Mouse (Mus musculus): ENCODE measurements at regions not wholly inside any gene's neighbourhood (a gene's known extent, or its start where the extent isn't known, plus 50 kb on each side); places are given as distances from the start of the nearest gene placed in this dataset.

GRCm38 (mm10) chr3:34219741-34220310 lies 138.7 kb upstream of the Dnajc19 start:
- no peak overlapping the region for H3K9ac ChIP-seq (ENCODE audit: low read depth, low read length)
- no peak for ATAC-seq (ENCODE audit: low read depth)
- no peak overlapping the region for H3K4me2 ChIP-seq (ENCODE audit: low read depth, low read length)
- H3K4me3 ChIP-seq (ENCODE audit: low read depth, low read length), result no peak overlapping the region
- H3K27ac ChIP-seq (ENCODE audit: low read length), result no peak overlapping the region
- no peaks in the 10 kb centered on the region for H3K4me1 ChIP-seq (ENCODE audit: control insufficient read depth, low read depth, low read length)
- H3K27me3 ChIP-seq (ENCODE audit: control insufficient read depth, insufficient read depth, low read depth, low read length), result no peaks in the 10 kb centered on the region
- H3K36me3 ChIP-seq (ENCODE audit: control insufficient read depth, insufficient read depth), result no peaks in the 10 kb centered on the region
- H3K9me3 ChIP-seq (replicated peaks; ENCODE audit: control insufficient read depth, low read length), result no peaks in the 10 kb centered on the region
- 65% methylated on average over 10 of the region's 10 CpGs for WGBS (ENCODE audit: insufficient replicate concordance)

GRCm38 (mm10) chr3:34219096-34219495 lies 138.0 kb upstream of the Dnajc19 start:
- Histone ChIP-seq H3K27ac (ENCODE audit: low read length) (no peak overlapping the region), H3K9ac (ENCODE audit: low read depth, low read length) (no peak overlapping the region), H3K9me3 (replicated peaks; ENCODE audit: control insufficient read depth, low read length) (no peaks in the 10 kb centered on the region), H3K4me2 (ENCODE audit: low read depth, low read length) (no peak overlapping the region), H3K27me3 (ENCODE audit: control insufficient read depth, insufficient read depth, low read depth, low read length) (no peaks in the 10 kb centered on the region), H3K4me1 (ENCODE audit: control insufficient read depth, low read depth, low read length) (no peaks in the 10 kb centered on the region), H3K4me3 (ENCODE audit: low read depth, low read length) (no peak overlapping the region), H3K36me3 (ENCODE audit: control insufficient read depth, insufficient read depth) (no peaks in the 10 kb centered on the region)
- no peak for ATAC-seq (ENCODE audit: low read depth)
- 48% methylated on average over 2 of the region's 2 CpGs for WGBS (ENCODE audit: insufficient replicate concordance)

GRCm38 (mm10) chr3:34217911-34218310 lies 136.8 kb upstream of the Dnajc19 start:
- ATAC-seq (ENCODE audit: low read depth), result no peak
- WGBS (ENCODE audit: insufficient replicate concordance), result 51% methylated on average over 4 of the region's 4 CpGs

GRCm38 (mm10) chr3:34214233-34214632 lies 133.1 kb upstream of the Dnajc19 start:
- WGBS (ENCODE audit: insufficient replicate concordance), result 61% methylated on average over 6 of the region's 6 CpGs
- H3K4me2 ChIP-seq (ENCODE audit: low read depth, low read length), result no peak overlapping the region
- no peak overlapping the region for H3K27ac ChIP-seq (ENCODE audit: low read length)
- H3K4me1 ChIP-seq (ENCODE audit: control insufficient read depth, low read depth, low read length), result no peaks in the 10 kb centered on the region
- no peak overlapping the region for H3K4me3 ChIP-seq (ENCODE audit: low read depth, low read length)
- H3K9me3 ChIP-seq (replicated peaks; ENCODE audit: control insufficient read depth, low read length), result no peaks in the 10 kb centered on the region
- H3K27me3 ChIP-seq (ENCODE audit: control insufficient read depth, insufficient read depth, low read depth, low read length), result no peaks in the 10 kb centered on the region
- H3K9ac ChIP-seq (ENCODE audit: low read depth, low read length), result no peak overlapping the region
- H3K36me3 ChIP-seq (ENCODE audit: control insufficient read depth, insufficient read depth), result no peaks in the 10 kb centered on the region
- ATAC-seq (ENCODE audit: low read depth), result no peak

More at GRCm38 (mm10) chr3:34217911-34218310, 136.8 kb upstream of the Dnajc19 start:
- H3K4me3 ChIP-seq (ENCODE audit: low read depth, low read length), result no peak overlapping the region
- no peaks in the 10 kb centered on the region for H3K36me3 ChIP-seq (ENCODE audit: control insufficient read depth, insufficient read depth)
- H3K9me3 ChIP-seq (replicated peaks; ENCODE audit: control insufficient read depth, low read length), result no peaks in the 10 kb centered on the region
- no peak overlapping the region for H3K27ac ChIP-seq (ENCODE audit: low read length)
- H3K9ac ChIP-seq (ENCODE audit: low read depth, low read length), result no peak overlapping the region
- no peaks in the 10 kb centered on the region for H3K4me1 ChIP-seq (ENCODE audit: control insufficient read depth, low read depth, low read length)
- H3K27me3 ChIP-seq (ENCODE audit: control insufficient read depth, insufficient read depth, low read depth, low read length), result no peaks in the 10 kb centered on the region
- H3K4me2 ChIP-seq (ENCODE audit: low read depth, low read length), result no peak overlapping the region

- H3K4me1 ChIP-seq (ENCODE audit: control insufficient read depth, low read depth, low read length), result no peaks in the 10 kb centered on the region
- H3K9ac ChIP-seq (ENCODE audit: low read depth, low read length), result no peak overlapping the region
- H3K36me3 ChIP-seq (ENCODE audit: control insufficient read depth, insufficient read depth), result no peaks in the 10 kb centered on the region
- H3K4me3 ChIP-seq (ENCODE audit: low read depth, low read length), result no peak overlapping the region
- H3K27ac ChIP-seq (ENCODE audit: low read length), result no peak overlapping the region
- 59% methylated on average over 3 of the region's 3 CpGs for WGBS (ENCODE audit: insufficient replicate concordance)
- no peak overlapping the region for H3K4me2 ChIP-seq (ENCODE audit: low read depth, low read length)
- no peak for ATAC-seq (ENCODE audit: low read depth)
- H3K9me3 ChIP-seq (replicated peaks; ENCODE audit: control insufficient read depth, low read length), result no peaks in the 10 kb centered on the region
- H3K27me3 ChIP-seq (ENCODE audit: control insufficient read depth, insufficient read depth, low read depth, low read length), result no peaks in the 10 kb centered on the region
These were observed 125.3 kb upstream of the Dnajc19 start for GRCm38 (mm10) chr3:34206454-34206853.

GRCm38 (mm10) chr3:34198228-34198627 lies 117.1 kb upstream of the Dnajc19 start:
- H3K36me3 ChIP-seq (ENCODE audit: control insufficient read depth, insufficient read depth), result no peaks in the 10 kb centered on the region
- WGBS (ENCODE audit: insufficient replicate concordance), result 28% methylated on average over 8 of the region's 8 CpGs
- H3K4me3 ChIP-seq (ENCODE audit: low read depth, low read length), result no peak overlapping the region
- no peak overlapping the region for H3K4me2 ChIP-seq (ENCODE audit: low read depth, low read length)
- H3K9ac ChIP-seq (ENCODE audit: low read depth, low read length), result no peak overlapping the region
- no peaks in the 10 kb centered on the region for H3K4me1 ChIP-seq (ENCODE audit: control insufficient read depth, low read depth, low read length)
- no peaks in the 10 kb centered on the region for H3K9me3 ChIP-seq (replicated peaks; ENCODE audit: control insufficient read depth, low read length)
- ATAC-seq (ENCODE audit: low read depth), result no peak
- H3K27ac ChIP-seq (ENCODE audit: low read length), result no peak overlapping the region
- no peaks in the 10 kb centered on the region for H3K27me3 ChIP-seq (ENCODE audit: control insufficient read depth, insufficient read depth, low read depth, low read length)

- Histone ChIP-seq H3K4me2 (ENCODE audit: low read depth, low read length) (no peak overlapping the region), H3K9me3 (replicated peaks; ENCODE audit: control insufficient read depth, low read length) (no peaks in the 10 kb centered on the region), H3K27ac (ENCODE audit: low read length) (no peak overlapping the region), H3K4me3 (ENCODE audit: low read depth, low read length) (no peak overlapping the region), H3K4me1 (ENCODE audit: control insufficient read depth, low read depth, low read length) (no peaks in the 10 kb centered on the region), H3K9ac (ENCODE audit: low read depth, low read length) (no peak overlapping the region), H3K36me3 (ENCODE audit: control insufficient read depth, insufficient read depth) (no peaks in the 10 kb centered on the region), H3K27me3 (ENCODE audit: control insufficient read depth, insufficient read depth, low read depth, low read length) (no peaks in the 10 kb centered on the region)
- no peak for ATAC-seq (ENCODE audit: low read depth)
- WGBS (ENCODE audit: insufficient replicate concordance), result 11% methylated on average over 10 of the region's 10 CpGs
These were observed 116.0 kb upstream of the Dnajc19 start for GRCm38 (mm10) chr3:34197163-34197455.

GRCm38 (mm10) chr3:34196451-34197162 lies 115.5 kb upstream of the Dnajc19 start:
- ATAC-seq (ENCODE audit: low read depth), result no peak
- H3K4me2 ChIP-seq (ENCODE audit: low read depth, low read length), result no peak overlapping the region
- no peak overlapping the region for H3K4me3 ChIP-seq (ENCODE audit: low read depth, low read length)
- H3K27me3 ChIP-seq (ENCODE audit: control insufficient read depth, insufficient read depth, low read depth, low read length), result no peaks in the 10 kb centered on the region
- no peak overlapping the region for H3K27ac ChIP-seq (ENCODE audit: low read length)
- H3K4me1 ChIP-seq (ENCODE audit: control insufficient read depth, low read depth, low read length), result no peaks in the 10 kb centered on the region
- no peaks in the 10 kb centered on the region for H3K36me3 ChIP-seq (ENCODE audit: control insufficient read depth, insufficient read depth)
- no peak overlapping the region for H3K9ac ChIP-seq (ENCODE audit: low read depth, low read length)
- WGBS (ENCODE audit: insufficient replicate concordance), result 28% methylated on average over 22 of the region's 22 CpGs
- H3K9me3 ChIP-seq (replicated peaks; ENCODE audit: control insufficient read depth, low read length), result no peaks in the 10 kb centered on the region

GRCm38 (mm10) chr3:34195729-34196450 lies 114.8 kb upstream of the Dnajc19 start:
- WGBS (ENCODE audit: insufficient replicate concordance), result 55% methylated on average over 13 of the region's 13 CpGs
- ATAC-seq (ENCODE audit: low read depth), result no peak
- no peaks in the 10 kb centered on the region for H3K9me3 ChIP-seq (replicated peaks; ENCODE audit: control insufficient read depth, low read length)

More at GRCm38 (mm10) chr3:34195729-34196450, 114.8 kb upstream of the Dnajc19 start:
- Histone ChIP-seq H3K36me3 (ENCODE audit: control insufficient read depth, insufficient read depth) (no peaks in the 10 kb centered on the region), H3K4me2 (ENCODE audit: low read depth, low read length) (no peak overlapping the region), H3K9ac (ENCODE audit: low read depth, low read length) (no peak overlapping the region), H3K27me3 (ENCODE audit: control insufficient read depth, insufficient read depth, low read depth, low read length) (no peaks in the 10 kb centered on the region), H3K4me3 (ENCODE audit: low read depth, low read length) (no peak overlapping the region), H3K27ac (ENCODE audit: low read length) (no peak overlapping the region), H3K4me1 (ENCODE audit: control insufficient read depth, low read depth, low read length) (no peaks in the 10 kb centered on the region)
